Mouse (Mus musculus) liver (tissue): Measurements from ENCODE around the gene Cdk12.
"Not testable (repeated sequence)": the region's sequence is repeated elsewhere in the genome, so short reads cannot be mapped to it uniquely, and the experiment has no call there.

Experiments
- DNase-seq: peaks from one replicate; pipeline ENCODE4 v3.0.0-alpha.2; 2020; ENCODE audit warnings: mixed read lengths

Cdk12 gene

GRCm38 (mm10) chr11:98202641-98203350 lies at the start of gene Cdk12:
Gene Cdk12, plus strand, starts transcription at chr11:98203059.
- peak; percentile 97 for DNase-seq

DNA sequence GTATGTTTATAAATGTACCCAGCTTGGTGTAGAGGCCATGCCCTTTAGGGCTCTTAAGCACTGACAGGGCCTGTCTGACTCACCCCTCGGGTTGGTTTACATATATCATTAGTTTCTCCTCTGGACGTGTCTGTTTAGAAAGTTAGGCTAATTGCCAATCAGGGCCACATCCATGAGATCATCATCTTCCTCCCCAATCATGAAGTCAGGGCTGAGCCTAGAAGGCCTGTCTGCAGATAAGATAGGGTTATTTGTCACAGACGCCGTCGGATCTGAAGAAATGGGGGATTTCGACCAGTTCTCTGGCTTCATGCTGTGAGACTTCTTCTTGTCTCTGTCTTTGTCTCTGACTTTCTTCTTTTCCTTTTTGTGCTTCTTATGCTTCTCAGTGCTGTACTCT lies 47.8 kb upstream of the Cdk12 start:
- DNase-seq = no peak

GRCm38 (mm10) chr11:98168400-98168799 lies 34.5 kb upstream of the Cdk12 start:
- no peak for DNase-seq

GRCm38 (mm10) chr11:98182149-98182548 lies 20.7 kb upstream of the Cdk12 start:
- DNase-seq = peak; percentile 32

DNA sequence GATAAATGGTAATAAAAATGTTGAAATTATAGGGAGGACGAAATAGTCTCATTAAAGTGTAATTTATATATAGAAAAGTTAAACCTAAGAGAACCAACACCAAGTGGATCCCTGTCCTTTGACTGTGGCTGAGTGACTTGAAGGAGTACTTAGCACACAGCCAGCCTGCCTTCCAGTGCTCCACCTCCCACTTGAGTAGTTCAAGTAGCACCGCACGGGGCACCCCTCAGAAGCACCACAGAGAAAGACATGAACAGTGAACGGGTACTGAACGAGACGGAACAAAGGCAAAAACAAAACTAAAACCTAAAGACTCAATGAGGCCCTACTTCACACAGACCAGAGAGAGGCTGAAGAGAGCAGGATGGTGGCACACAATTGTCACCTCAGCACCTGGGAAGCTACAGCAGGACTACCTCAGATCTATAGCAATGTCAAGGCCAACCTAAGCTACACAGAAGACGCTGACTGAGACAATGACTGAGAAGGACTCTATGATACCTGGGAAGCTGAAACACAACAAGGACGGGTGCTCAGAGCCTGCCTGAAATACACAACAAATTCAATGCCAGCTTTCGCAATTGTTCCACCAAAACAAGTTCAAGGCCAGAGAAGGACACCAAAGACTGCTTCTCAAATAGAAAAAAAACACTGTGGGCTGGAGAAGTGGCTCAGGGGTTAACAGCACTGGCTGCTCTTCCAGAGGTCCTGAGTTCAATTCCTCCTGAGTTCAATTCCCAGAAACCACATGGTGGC lies 15.0 kb upstream of the Cdk12 start:
- DNase-seq = no peak

GRCm38 (mm10) chr11:98190820-98191219 lies 12.0 kb upstream of the Cdk12 start:
- DNase-seq = no peak

DNA sequence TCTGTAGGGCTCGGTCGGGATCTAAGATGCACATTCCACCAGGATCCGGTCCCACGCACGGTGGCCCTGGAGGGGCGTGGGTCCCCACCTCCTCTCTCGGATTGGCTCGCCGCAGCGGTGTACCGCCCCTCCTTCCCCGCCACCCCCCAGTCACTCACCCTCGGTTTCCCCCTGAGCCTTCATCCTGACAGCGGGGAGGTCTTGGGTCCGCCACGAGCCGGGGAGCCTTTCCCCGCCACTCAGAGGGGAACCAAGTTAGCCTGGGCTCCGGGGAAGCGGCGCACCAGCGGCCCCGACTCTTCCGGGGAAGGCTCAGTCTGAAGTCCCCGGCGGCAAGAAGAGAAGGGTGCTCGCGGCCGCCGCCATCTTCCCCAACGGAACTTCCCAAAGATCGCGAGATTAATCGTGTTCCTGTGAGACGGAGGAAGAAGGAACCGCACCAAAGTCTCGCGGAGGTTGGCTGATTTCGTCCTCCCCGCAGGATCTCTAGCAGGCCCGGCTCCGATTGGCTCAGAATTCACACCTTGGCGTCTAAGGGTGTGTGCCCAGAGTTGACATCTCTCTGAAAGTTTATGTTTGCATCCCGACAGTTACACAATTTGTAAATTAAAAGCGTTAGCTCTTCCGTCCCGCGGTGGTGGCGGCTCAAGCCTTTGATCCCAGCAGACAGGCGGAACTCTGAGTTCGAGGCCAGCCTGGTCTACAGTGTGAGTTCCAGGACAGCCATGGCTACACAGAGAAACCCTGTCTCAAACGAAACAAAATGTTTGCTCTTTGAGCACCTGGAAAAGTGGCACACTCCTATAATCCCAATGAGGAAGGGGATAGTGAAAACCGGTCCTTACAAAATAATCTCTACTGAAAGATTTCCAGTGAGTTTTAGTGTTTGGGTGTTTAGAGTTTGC lies 9.7 kb upstream of the Cdk12 start, which contains the start of gene Med1:
TSS of gene Med1 (minus strand) at position 393 of the 905 bp plus-strand sequence.
- DNase-seq = peak; percentile 93

- DNase-seq = peak; percentile 50
Measured at GRCm38 (mm10) chr11:98201791-98202640, 843 bp upstream of the Cdk12 start.

GRCm38 (mm10) chr11:98203351-98203911 lies 572 bp downstream of the Cdk12 start:
- DNase-seq = no peak

- peak; percentile 65 for DNase-seq
Measured at GRCm38 (mm10) chr11:98203931-98204421, 1.1 kb downstream of the Cdk12 start.

GRCm38 (mm10) chr11:98205463-98205862 lies 2.6 kb downstream of the Cdk12 start:
- no peak for DNase-seq

- not testable (repeated sequence) for DNase-seq
Measured at GRCm38 (mm10) chr11:98206281-98206680, 3.4 kb downstream of the Cdk12 start.

- DNase-seq = not testable (repeated sequence)
Measured at GRCm38 (mm10) chr11:98209661-98210060, 6.8 kb downstream of the Cdk12 start.

GRCm38 (mm10) chr11:98213311-98213710 lies 10.5 kb downstream of the Cdk12 start:
- DNase-seq = no peak

- no peak for DNase-seq
Measured at GRCm38 (mm10) chr11:98226349-98226748, 23.5 kb downstream of the Cdk12 start.

DNA sequence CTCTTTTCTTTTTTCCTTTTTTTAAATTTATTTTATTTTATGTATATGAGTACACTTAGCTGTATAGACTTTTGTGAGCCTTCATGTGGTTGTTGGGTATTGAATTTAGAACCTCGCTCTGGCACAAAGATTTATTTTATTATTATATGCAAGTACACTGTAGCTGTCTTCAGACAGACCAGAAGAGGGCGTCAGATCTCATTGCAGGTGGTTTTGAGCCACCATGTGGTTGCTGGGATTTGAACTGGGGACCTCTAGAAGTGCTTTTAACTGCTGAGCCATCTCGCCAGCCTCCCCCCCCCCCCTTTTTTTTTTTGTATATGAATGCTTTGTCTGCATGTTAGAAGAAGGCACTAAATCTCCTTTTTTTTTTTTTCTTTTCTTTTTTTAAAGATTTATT lies 35.6 kb downstream of the Cdk12 start:
- DNase-seq = no peak

GRCm38 (mm10) chr11:98238995-98239394 lies 36.1 kb downstream of the Cdk12 start:
- DNase-seq = no peak

DNA sequence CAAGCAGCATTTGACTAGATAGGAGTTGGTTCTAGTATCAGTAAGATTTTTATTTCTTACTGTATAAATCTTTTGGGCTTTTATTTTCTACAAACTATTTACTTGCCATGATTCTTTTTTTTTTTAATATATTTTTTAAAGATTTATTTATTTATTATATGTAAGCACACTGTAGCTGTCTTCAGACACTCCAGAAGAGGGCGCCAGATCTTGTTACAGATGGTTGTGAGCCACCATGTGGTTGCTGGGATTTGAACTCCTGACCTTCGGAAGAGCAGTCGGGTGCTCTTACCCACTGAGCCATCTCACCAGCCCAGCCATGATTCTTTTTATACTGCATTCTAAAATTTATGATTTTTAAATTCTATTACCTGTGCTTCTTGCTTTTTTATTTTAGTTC lies 40.1 kb downstream of the Cdk12 start:
- DNase-seq = not testable (repeated sequence)

GRCm38 (mm10) chr11:98244415-98244814 lies 41.6 kb downstream of the Cdk12 start:
- no peak for DNase-seq

- DNase-seq = no peak
Measured at GRCm38 (mm10) chr11:98247325-98247724, 44.5 kb downstream of the Cdk12 start.

GRCm38 (mm10) chr11:98253807-98254206 lies 50.9 kb downstream of the Cdk12 start:
- no peak for DNase-seq
